In the genomic region with DNA sequence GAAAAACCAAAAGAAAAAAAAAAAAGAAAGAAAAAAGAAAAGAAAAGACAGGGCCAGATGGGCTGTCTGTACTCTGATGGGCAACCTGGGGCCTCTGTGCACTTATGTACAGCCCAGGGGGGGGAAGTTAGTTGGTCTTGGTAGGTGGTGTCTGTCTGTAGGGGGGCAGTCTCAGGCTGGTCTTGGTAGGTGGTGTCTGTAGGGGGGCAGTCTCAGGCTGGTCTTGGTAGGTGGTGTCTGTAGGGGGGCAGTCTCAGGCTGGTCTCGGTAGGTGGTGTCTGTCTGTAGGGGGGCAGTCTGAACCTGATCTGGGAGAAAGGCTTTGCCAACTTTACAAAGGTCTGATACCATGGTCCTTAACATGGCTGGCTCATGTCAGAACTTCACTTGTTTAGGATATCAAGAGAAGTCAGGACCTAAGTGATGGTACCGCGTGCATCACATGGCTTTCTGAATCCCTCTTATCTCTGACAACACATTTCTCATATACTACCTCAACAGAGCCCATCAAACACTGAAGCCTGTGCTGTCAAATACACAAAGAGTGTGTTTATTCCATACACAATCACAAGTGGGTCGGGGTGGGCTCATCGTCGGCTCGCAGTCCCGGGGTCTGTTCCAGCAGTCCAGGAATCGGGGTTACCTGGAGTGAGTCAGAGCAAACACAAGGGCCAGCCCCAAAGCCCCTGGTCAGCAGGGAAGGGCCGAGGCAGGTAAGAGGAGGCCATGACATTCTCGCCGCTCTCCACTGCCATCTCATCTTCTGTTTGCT, we compare ENCODE assay signal across 1 mouse cellular context.
TF ChIP-seq lines count a peak whose summit lies in the region.

No protein-coding gene starts in this region.

TF ChIP-seq in MEL, 35 proteins besides CTCF, POLR2A, EP300 and RAD21 (continued from another document):
- peak; percentile 72 for TF ChIP-seq TAL1 (IDR thresholded peaks at IDR 0.05; ENCODE audit: low read length)
